Mouse (Mus musculus) olfactory bulb, adult 2 months (tissue): ENCODE results near the gene 1700021F05Rik.

Experiments
- CTCF ChIP-seq: fragments of 200-500 bp; IDR thresholded peaks from 2 replicates; pipeline ENCODE4 v1.5.1; 2012; ENCODE audit warnings: low read depth, mild to moderate bottlenecking, low read length, moderate library complexity; ENCODE audit not compliant: insufficient read depth
- POLR2A ChIP-seq: fragments of 200-500 bp; IDR thresholded peaks from 2 replicates; pipeline ENCODE4 v1.6.1; 2012; ENCODE audit warnings: mild to moderate bottlenecking, low read depth, low read length, moderate library complexity; ENCODE audit not compliant: insufficient read depth

DNA sequence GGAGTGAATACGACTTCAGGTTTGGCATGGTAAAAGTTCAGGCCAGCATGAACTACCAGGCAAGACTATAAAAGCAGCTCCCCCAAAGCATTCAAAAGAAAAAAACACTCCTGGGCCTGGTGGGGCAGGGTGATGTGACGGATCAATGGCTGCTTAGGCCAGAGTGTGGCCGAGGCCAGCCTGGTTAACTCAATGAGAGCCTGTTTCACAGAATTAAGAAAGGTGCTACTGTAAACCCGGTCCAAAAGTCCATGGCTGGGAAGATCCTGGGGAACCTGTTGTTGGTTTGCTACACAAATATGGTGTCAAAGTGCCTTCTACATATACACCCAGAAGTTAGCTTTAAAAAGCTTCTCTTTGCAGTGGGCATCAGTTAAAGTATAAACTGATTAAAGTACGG is 2.0 kb downstream of the 1700021F05Rik start:
- no peak for TF ChIP-seq CTCF
- TF ChIP-seq POLR2A: no peak
